Mouse (Mus musculus) stomach, postnatal 0 days (tissue): ENCODE results near the gene Wdr66. TPM values are rescaled to one million over a fixed set of nuclear protein-coding genes. Genes with fewer than 3 reads are reported as not detected.

Source experiments
- ATAC-seq: fragments of 200-750 bp; cut with Nextera tagmentation; 2 replicates; pipeline ENCODE4 v1.8.0; 2017; ENCODE audit not compliant: low FRiP score, low TSS enrichment
- DNase-seq: peaks from one replicate; pipeline ENCODE4 v3.0.0-alpha.2; 2016; ENCODE audit warnings: low spot score
- H3K27ac ChIP-seq: fragments of 300-500 bp; sonication (generic); replicated peaks from 2 replicates; pipeline ENCODE4 v1.5.1; 2014; ENCODE audit warnings: mild to moderate bottlenecking, control low read depth
- H3K27me3 ChIP-seq: fragments of 300-500 bp; sonication (generic); 2 replicates; pipeline ENCODE4 v1.6.1; 2014; ENCODE audit warnings: low read length; ENCODE audit not compliant: control insufficient read depth, insufficient read depth
- H3K36me3 ChIP-seq: fragments of 300-500 bp; sonication (generic); 2 replicates; pipeline ENCODE4 v1.6.1; 2014; ENCODE audit warnings: low read length, mixed read lengths; ENCODE audit not compliant: control insufficient read depth, insufficient read depth
- H3K4me1 ChIP-seq: fragments of 300-500 bp; sonication (generic); replicated peaks from 2 replicates; pipeline ENCODE4 v1.6.1; 2014; ENCODE audit warnings: antibody characterized with exemption; ENCODE audit not compliant: control insufficient read depth, insufficient read depth
- H3K4me2 ChIP-seq: fragments of 300-500 bp; sonication (generic); replicated peaks from 2 replicates; pipeline ENCODE4 v1.6.1; 2014; ENCODE audit warnings: low read depth, mild to moderate bottlenecking, control low read depth, moderate library complexity
- H3K4me3 ChIP-seq: fragments of 300-500 bp; sonication (generic); 2 replicates; pipeline ENCODE4 v1.5.1; 2014; ENCODE audit warnings: low read depth, low read length, control low read depth
- H3K9ac ChIP-seq: fragments of 300-500 bp; sonication (generic); 2 replicates; pipeline ENCODE4 v1.6.1; 2014; ENCODE audit warnings: mild to moderate bottlenecking, low read length, control low read depth, mixed read lengths
- H3K9me3 ChIP-seq: fragments of 300-500 bp; sonication (generic); 2 replicates; pipeline ENCODE4 v1.6.1; 2016; ENCODE audit warnings: low read length; ENCODE audit not compliant: control insufficient read depth
- CTCF ChIP-seq: IDR thresholded peaks from 2 replicates; pipeline ENCODE4 v1.5.1; 2016; ENCODE audit warnings: antibody characterized with exemption, low read depth, mild to moderate bottlenecking, moderate library complexity
- EP300 ChIP-seq: optimal IDR thresholded peaks from 2 replicates; pipeline ENCODE3; 2016; ENCODE audit warnings: antibody characterized with exemption
- WGBS: fragments of 180-500 bp; shearing (Covaris S2); extraction: QIAGEN DNeasy Blood & Tissue Kit; methylation state at CpG from one replicate; pipeline ENCODE4 v1.1.7; 2014; 5-methylcytosine and 5-hydroxymethylcytosine counted together
- polyA plus RNA-seq: library from polyadenylated mRNA; unstranded; fragments of >200 nt; fragmentation: Nextera tagmentation; extraction: Ambion mirVana; gene quantifications from 2 replicates; pipeline ENCODE4 v1.2.1, GENCODE M21; 2015

Gene Wdr66
- polyA plus RNA-seq, 1 experiment from 2014 or later = 0.30 TPM

DNA sequence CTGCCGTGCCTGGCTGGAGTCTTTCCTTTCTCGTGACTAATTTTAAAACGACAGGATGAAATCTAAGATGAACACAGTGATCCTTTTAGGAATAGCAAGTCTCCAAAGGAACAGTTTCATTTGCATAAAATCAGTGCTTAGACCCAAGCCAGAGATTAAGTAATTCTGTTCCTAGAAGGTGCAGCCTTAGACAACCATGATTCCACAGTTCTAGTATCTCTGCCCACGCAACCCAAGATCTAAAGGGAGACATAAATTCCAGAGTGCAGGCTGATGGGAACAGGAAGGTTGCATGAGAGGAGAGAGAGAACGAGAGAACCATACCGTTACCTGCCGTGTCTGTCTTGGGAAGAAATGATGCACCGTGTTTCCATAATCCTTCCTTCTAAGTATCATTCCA, 8.8 kb downstream of the Wdr66 start:
- DNase-seq = no peak
- Histone ChIP-seq H3K36me3 (no peaks in the 10 kb centered on the region), H3K4me2 (no peak overlapping the region), H3K9me3 (no peaks in the 10 kb centered on the region), H3K27ac (no peak overlapping the region), H3K4me1 (no peaks in the 10 kb centered on the region), H3K9ac (no peak overlapping the region), H3K4me3 (no peak overlapping the region), H3K27me3 (no peaks in the 10 kb centered on the region)
- TF ChIP-seq EP300 (no peak), CTCF (no peak)
- 73% methylated on average over 8 of the region's 8 CpGs for WGBS
- ATAC-seq = no peak

DNA sequence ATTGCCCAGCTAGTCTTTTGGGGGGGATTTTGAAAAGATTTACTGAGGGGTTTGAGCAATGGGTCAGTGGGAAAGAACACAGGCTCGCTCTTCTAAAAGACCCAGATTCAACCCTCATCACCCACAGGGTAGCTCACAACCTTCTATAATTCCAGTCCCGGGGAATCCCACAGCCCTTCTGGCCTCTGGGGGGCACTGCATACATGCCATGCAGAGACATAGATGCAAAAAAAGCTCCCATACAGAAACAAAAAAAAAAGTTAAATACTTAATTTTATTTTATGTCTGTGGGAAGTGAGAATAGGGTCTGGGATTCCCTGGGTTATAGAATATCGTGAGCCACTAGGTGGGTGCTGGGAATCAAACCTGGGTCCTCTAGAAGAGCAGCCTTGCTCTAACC, 15.0 kb downstream of the Wdr66 start:
- H3K4me2 ChIP-seq = no peak overlapping the region
- no peak overlapping the region for H3K27ac ChIP-seq
- DNase-seq = no peak
- H3K9ac ChIP-seq = no peak overlapping the region
- H3K4me1 ChIP-seq = no peaks in the 10 kb centered on the region
- no peaks in the 10 kb centered on the region for H3K36me3 ChIP-seq
- TF ChIP-seq CTCF = peak; percentile 44
- no peak for TF ChIP-seq EP300
- no peaks in the 10 kb centered on the region for H3K9me3 ChIP-seq
- no peak overlapping the region for H3K4me3 ChIP-seq
- H3K27me3 ChIP-seq = no peaks in the 10 kb centered on the region
- WGBS = 88% methylated on average over 3 of the region's 3 CpGs
- ATAC-seq = no peak

DNA sequence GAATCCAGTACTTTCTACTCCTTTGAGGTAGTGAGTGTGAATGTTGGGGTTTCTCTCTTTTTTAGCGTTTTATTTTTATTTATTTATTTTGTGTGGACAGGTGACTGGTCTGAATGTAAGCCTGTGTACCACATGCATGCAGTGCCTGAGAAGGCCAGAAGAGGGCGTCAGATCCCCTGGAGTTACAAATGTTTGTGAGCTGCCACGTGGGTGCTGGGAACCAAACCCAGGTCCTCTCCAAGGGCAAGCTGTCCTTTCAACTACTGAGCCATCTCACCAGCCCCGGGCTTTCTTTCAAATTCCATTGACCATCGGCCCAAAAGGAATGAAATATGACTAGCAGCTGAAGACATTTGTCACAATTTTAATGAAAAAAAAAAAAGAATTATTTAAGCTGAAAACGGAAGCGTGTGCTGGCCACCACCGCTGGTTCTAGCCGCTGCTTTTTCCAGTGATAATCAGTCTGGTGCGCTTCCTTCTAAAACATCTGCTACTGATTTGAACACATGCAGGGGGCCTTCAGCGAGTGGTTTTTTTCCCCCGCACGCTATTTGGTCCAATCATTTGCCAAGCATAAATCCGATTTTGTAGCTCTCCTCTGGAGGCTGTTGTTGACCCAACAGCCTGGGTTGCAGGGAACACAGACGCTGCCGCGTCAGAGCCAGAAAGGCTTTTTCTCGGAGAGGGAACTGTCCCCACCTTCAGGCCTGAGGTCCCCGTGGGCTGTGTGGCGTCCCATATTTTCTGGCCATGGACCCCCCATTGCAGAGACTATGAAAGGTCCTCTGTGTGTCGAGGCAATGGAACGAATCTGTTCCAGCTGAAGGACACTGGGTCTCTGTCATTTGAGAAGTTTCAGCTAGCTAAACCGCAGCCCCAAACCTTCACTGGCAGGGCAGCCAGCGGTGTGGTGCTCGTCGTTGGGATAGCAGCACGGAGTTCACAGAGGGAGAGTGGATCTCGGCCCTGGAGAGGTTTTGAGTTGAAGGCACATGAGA, 16.9 kb downstream of the Wdr66 start:
- ATAC-seq (no peak), DNase-seq (no peak)
- H3K4me1 ChIP-seq = no peaks in the 10 kb centered on the region
- H3K9ac ChIP-seq = no peak overlapping the region
- no peaks in the 10 kb centered on the region for H3K27me3 ChIP-seq
- no peaks in the 10 kb centered on the region for H3K36me3 ChIP-seq
- WGBS = 81% methylated on average over 28 of the region's 28 CpGs
- H3K4me2 ChIP-seq = no peak overlapping the region
- TF ChIP-seq CTCF (no peak), EP300 (no peak)
- no peaks in the 10 kb centered on the region for H3K9me3 ChIP-seq
- H3K4me3 ChIP-seq = no peak overlapping the region
- no peak overlapping the region for H3K27ac ChIP-seq

DNA sequence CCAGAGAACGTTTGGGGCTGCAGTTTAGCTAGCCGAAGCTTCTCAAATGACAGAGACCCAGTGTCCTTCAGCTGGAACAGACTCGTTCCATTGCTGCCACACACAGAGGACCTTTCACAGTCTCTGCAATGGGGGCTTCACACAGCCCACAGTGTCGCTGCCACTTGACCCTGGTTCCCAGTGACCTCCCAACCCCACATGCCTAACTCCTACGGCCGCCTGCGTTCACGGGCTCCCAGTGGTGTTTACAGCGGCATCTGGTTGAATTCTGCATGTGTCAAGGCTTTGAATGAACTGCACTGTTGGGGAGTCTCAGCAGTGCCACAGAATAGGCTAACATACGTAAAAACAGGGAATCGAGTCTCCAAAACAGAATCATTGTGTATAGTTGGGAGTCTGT, 19.0 kb downstream of the Wdr66 start:
- Histone ChIP-seq H3K36me3 (no peaks in the 10 kb centered on the region), H3K9me3 (no peaks in the 10 kb centered on the region), H3K4me2 (no peak overlapping the region), H3K27ac (no peak overlapping the region), H3K27me3 (no peaks in the 10 kb centered on the region), H3K9ac (no peak overlapping the region), H3K4me1 (no peaks in the 10 kb centered on the region), H3K4me3 (no peak overlapping the region)
- WGBS = 58% methylated on average over 11 of the region's 11 CpGs
- no peak for DNase-seq
- no peak for ATAC-seq
- TF ChIP-seq CTCF (no peak), EP300 (no peak)

DNA sequence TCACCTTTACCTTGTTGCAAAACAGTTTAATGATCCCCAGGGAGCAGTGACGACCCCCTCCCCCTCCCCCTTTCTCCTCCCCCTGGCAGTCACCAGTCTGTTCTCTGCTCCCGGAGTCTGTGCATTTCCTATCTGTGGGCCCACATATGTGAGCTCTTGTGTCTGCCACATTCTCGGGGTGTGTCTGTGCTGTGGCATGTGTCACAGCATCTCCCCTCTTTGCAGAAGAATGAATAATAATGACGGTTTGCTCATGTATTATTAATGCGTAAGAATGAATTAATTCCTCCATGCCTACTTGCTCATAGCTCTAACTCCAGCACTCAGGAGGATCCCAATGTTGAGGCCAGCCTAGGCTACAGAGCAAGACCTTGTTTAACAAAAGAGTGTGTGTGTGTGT, 21.0 kb downstream of the Wdr66 start:
- H3K36me3 ChIP-seq = no peaks in the 10 kb centered on the region
- no peak overlapping the region for H3K9ac ChIP-seq
- no peak overlapping the region for H3K4me2 ChIP-seq
- H3K9me3 ChIP-seq = no peaks in the 10 kb centered on the region
- DNase-seq = no peak
- H3K27ac ChIP-seq = no peak overlapping the region
- H3K4me3 ChIP-seq = no peak overlapping the region
- H3K4me1 ChIP-seq = no peaks in the 10 kb centered on the region
- no peaks in the 10 kb centered on the region for H3K27me3 ChIP-seq
- 70% methylated on average over 5 of the region's 5 CpGs for WGBS
- TF ChIP-seq EP300 = no peak
- TF ChIP-seq CTCF = no peak
- ATAC-seq = no peak

DNA sequence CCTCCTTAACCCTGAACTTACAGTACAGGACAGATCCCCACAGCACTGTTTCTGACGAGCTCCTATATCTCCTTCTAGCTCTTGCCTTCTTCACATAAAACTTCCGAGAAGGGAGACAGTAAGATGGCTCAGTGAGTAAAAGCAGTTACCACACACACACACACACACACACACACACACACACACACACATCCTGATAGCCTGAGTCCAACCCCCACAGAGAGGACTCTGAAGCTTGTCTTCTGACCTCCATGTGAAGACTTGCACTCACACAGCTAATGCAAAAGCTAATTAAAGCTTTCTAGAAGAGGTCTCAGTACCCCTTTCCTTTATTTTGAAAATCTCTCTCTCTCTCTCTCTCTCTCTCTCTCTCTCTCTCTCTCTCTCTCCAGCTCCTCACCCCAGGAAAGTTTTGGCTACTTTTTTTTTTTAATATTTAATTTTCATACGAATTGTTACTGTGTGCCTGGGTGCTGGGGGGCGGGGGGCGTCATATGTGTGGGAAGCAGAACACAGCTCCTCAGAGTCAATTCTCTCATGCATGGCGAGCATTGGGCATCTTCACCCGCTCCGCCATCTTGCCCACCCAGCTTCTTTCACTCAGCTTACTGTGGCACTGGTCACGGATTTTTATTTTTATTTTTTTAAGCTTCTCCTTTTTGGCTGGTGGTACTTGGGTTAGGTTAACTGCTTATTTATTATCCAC, 24.9 kb downstream of the Wdr66 start:
- Histone ChIP-seq H3K27ac (no peak overlapping the region), H3K36me3 (no peaks in the 10 kb centered on the region), H3K4me3 (no peak overlapping the region), H3K9me3 (no peaks in the 10 kb centered on the region), H3K27me3 (no peaks in the 10 kb centered on the region), H3K9ac (no peak overlapping the region), H3K4me1 (no peaks in the 10 kb centered on the region), H3K4me2 (no peak overlapping the region)
- TF ChIP-seq EP300 (no peak), CTCF (no peak)
- WGBS = 76% methylated on average over 9 of the region's 9 CpGs
- DNase-seq (no peak), ATAC-seq (no peak)
